Mouse (Mus musculus) limb, embryonic 10.5 days (tissue): Measurements from ENCODE around the gene Pfkfb4. TPM values are rescaled to one million over a fixed set of nuclear protein-coding genes. Genes with fewer than 3 reads are reported as not detected.

Experiments
- DNase-seq: peaks from one replicate; pipeline ENCODE4 v3.0.0-alpha.2; 2017; ENCODE audit warnings: low spot score
- H3K27ac ChIP-seq: fragments of 300-500 bp; sonication (generic); 2 replicates; pipeline ENCODE4 v1.5.1; 2016; ENCODE audit warnings: mild to moderate bottlenecking
- H3K27me3 ChIP-seq: fragments of 300-500 bp; sonication (generic); 2 replicates; pipeline ENCODE4 v1.6.1; 2016; ENCODE audit warnings: low read depth, mild to moderate bottlenecking; ENCODE audit not compliant: poor library complexity, severe bottlenecking
- H3K36me3 ChIP-seq: fragments of 300-500 bp; sonication (generic); 2 replicates; pipeline ENCODE4 v1.6.1; 2016; ENCODE audit warnings: mild to moderate bottlenecking, moderate library complexity
- H3K4me1 ChIP-seq: fragments of 300-500 bp; sonication (generic); 2 replicates; pipeline ENCODE4 v1.6.1; 2016
- H3K4me3 ChIP-seq: fragments of 300-500 bp; sonication (generic); 2 replicates; pipeline ENCODE4 v1.5.1; 2016; ENCODE audit warnings: mild to moderate bottlenecking, moderate library complexity
- H3K9me3 ChIP-seq: fragments of 300-500 bp; sonication (generic); replicated peaks from 2 replicates; pipeline ENCODE4 v1.6.1; 2016; ENCODE audit warnings: mild to moderate bottlenecking
- WGBS: fragments of 180-500 bp; shearing (Covaris S2); methylation state at CpG from one replicate; pipeline ENCODE4 v1.1.7; 2016; 5-methylcytosine and 5-hydroxymethylcytosine counted together
- polyA plus RNA-seq: library from polyadenylated mRNA; unstranded; fragments of >200 nt; fragmentation: Nextera tagmentation; extraction: Ambion mirVana; gene quantifications from 2 replicates; pipeline ENCODE4 v1.2.1, GENCODE M21; 2016

The Pfkfb4 gene
- polyA plus RNA-seq, 1 experiment from 2014 or later, result 14.6 TPM

GRCm38 (mm10) chr9:109049316-109049715 lies 57.7 kb downstream of the Pfkfb4 start:
- H3K4me1 ChIP-seq, result peaks cover 5% of the 10 kb centered on the region
- H3K9me3 ChIP-seq, result no peaks in the 10 kb centered on the region
- DNase-seq, result no peak
- no peak overlapping the region for H3K27ac ChIP-seq
- no peak overlapping the region for H3K4me3 ChIP-seq
- H3K27me3 ChIP-seq, result no peaks in the 10 kb centered on the region
- H3K36me3 ChIP-seq, result peaks cover 35% of the 10 kb centered on the region
- 89% methylated on average over 7 of the region's 7 CpGs for WGBS

DNA sequence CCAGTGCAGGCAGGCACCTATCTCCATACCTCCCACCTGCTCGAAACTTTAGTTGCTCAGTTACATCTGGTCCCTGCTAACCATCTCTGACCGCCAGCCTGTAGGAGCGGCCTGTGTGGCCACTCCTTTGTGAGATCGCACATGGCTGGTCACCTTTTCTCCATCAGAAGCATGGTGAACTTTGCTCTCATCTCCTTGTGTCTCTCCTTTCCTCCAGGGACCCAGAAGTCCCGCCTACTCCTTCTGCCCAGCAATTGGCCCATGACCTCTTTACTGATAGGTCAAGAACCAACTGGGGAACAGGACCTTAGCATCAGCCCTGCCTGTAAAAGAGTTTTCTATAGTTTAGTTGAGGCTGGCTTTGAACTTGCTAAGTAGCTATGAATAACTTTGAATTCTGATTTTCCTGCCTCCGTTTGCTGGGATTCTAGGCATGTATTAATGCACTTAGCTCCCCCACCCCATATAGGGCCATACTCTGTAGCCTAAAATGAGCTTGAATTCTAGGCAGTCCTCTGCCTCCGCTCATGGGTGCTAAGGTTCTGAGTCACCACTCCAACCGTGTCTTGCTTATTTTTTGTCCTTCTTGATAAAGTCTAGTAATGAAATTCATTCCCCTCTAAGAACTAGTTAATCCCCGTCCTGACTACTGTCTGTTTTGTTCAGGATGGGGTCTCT lies 58.6 kb downstream of the Pfkfb4 start:
- Histone ChIP-seq H3K27me3 (no peaks in the 10 kb centered on the region), H3K36me3 (peaks cover 38% of the 10 kb centered on the region), H3K4me1 (peaks cover 13% of the 10 kb centered on the region), H3K9me3 (no peaks in the 10 kb centered on the region), H3K4me3 (no peak overlapping the region), H3K27ac (no peak overlapping the region)
- 84% methylated on average over 9 of the region's 9 CpGs for WGBS
- DNase-seq, result no peak

GRCm38 (mm10) chr9:109050674-109050997 lies 59.1 kb downstream of the Pfkfb4 start:
- Histone ChIP-seq H3K4me1 (peaks cover 16% of the 10 kb centered on the region), H3K27ac (no peak overlapping the region), H3K27me3 (no peaks in the 10 kb centered on the region), H3K4me3 (no peak overlapping the region), H3K9me3 (no peaks in the 10 kb centered on the region), H3K36me3 (peaks cover 39% of the 10 kb centered on the region)
- DNase-seq, result no peak
- 80% methylated on average over 3 of the region's 3 CpGs for WGBS

GRCm38 (mm10) chr9:109051011-109051501 lies 59.5 kb downstream of the Pfkfb4 start:
- H3K36me3 ChIP-seq, result peaks cover 43% of the 10 kb centered on the region
- no peak for DNase-seq
- 92% methylated on average over 13 of the region's 13 CpGs for WGBS

GRCm38 (mm10) chr9:109051651-109052489 lies 60.3 kb downstream of the Pfkfb4 start:
- H3K36me3 ChIP-seq, result peaks cover 52% of the 10 kb centered on the region
- 91% methylated on average over 10 of the region's 10 CpGs for WGBS
- H3K27ac ChIP-seq, result no peak overlapping the region

More at GRCm38 (mm10) chr9:109051011-109051501, 59.5 kb downstream of the Pfkfb4 start:
- Histone ChIP-seq H3K27me3 (no peaks in the 10 kb centered on the region), H3K9me3 (no peaks in the 10 kb centered on the region), H3K4me3 (no peak overlapping the region), H3K27ac (no peak overlapping the region), H3K4me1 (peaks cover 16% of the 10 kb centered on the region)

GRCm38 (mm10) chr9:109052490-109053260 lies 61.1 kb downstream of the Pfkfb4 start:
- Histone ChIP-seq H3K27me3 (no peaks in the 10 kb centered on the region), H3K9me3 (no peaks in the 10 kb centered on the region), H3K4me3 (no peak overlapping the region), H3K4me1 (peaks cover 16% of the 10 kb centered on the region), H3K36me3 (peaks cover 60% of the 10 kb centered on the region), H3K27ac (0 out of 2 replicates have a peak overlapping the region, but pooled peaks have one; percentile 3)
- DNase-seq, result no peak
- 92% methylated on average over 9 of the region's 9 CpGs for whole genome bisulfite sequencing

More at GRCm38 (mm10) chr9:109051651-109052489, 60.3 kb downstream of the Pfkfb4 start:
- no peak for DNase-seq
- Histone ChIP-seq H3K9me3 (no peaks in the 10 kb centered on the region), H3K4me3 (no peak overlapping the region), H3K4me1 (peaks cover 16% of the 10 kb centered on the region), H3K27me3 (no peaks in the 10 kb centered on the region)

GRCm38 (mm10) chr9:109053366-109053765 lies 61.8 kb downstream of the Pfkfb4 start:
- H3K4me1 ChIP-seq, result peaks cover 16% of the 10 kb centered on the region
- no peak for DNase-seq
- H3K27ac ChIP-seq, result 0 out of 2 replicates have a peak overlapping the region, but pooled peaks have one; percentile 3
- H3K4me3 ChIP-seq, result no peak overlapping the region
- WGBS, result 88% methylated on average over 3 of the region's 3 CpGs
- H3K9me3 ChIP-seq, result no peaks in the 10 kb centered on the region
- H3K27me3 ChIP-seq, result no peaks in the 10 kb centered on the region
- H3K36me3 ChIP-seq, result peaks cover 63% of the 10 kb centered on the region

- H3K27me3 ChIP-seq, result no peaks in the 10 kb centered on the region
- H3K9me3 ChIP-seq, result no peaks in the 10 kb centered on the region
- H3K36me3 ChIP-seq, result peaks cover 64% of the 10 kb centered on the region
- H3K4me1 ChIP-seq, result peaks cover 20% of the 10 kb centered on the region
- DNase-seq, result no peak
- no peak overlapping the region for H3K4me3 ChIP-seq
- WGBS, result 84% methylated on average over 6 of the region's 6 CpGs
- no peak overlapping the region for H3K27ac ChIP-seq
These were observed 62.3 kb downstream of the Pfkfb4 start for GRCm38 (mm10) chr9:109053851-109054250.

DNA sequence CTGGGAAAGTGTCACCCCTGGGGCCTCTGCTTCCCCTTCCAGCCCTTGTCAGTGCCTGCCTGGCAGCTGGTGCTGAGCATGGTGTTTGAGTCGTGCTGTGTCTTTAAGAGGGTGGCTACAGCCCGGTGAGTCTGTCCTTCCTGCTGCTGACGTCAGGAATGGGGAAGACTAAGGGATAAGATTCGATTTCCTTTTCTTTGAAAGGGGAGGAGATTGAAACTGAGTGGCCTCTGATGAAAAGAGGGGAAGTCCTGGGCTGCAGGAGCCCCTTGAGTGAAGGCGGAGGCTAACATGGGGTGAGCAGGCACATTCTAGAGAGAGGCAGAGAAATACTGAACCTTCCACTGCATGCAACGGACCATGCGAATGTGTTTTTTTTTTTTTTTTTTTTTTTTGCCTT lies 63.1 kb downstream of the Pfkfb4 start:
- H3K9me3 ChIP-seq, result no peaks in the 10 kb centered on the region
- H3K36me3 ChIP-seq, result peaks cover 66% of the 10 kb centered on the region
- peaks cover 29% of the 10 kb centered on the region for H3K4me1 ChIP-seq
- 5% methylated on average over 7 of the region's 7 CpGs for WGBS
- peak overlapping the region; percentile 72 for H3K27ac ChIP-seq
- no peak for DNase-seq
- H3K4me3 ChIP-seq, result 0 out of 2 replicates have a peak overlapping the region, but pooled peaks have one; percentile 21
- no peaks in the 10 kb centered on the region for H3K27me3 ChIP-seq

DNA sequence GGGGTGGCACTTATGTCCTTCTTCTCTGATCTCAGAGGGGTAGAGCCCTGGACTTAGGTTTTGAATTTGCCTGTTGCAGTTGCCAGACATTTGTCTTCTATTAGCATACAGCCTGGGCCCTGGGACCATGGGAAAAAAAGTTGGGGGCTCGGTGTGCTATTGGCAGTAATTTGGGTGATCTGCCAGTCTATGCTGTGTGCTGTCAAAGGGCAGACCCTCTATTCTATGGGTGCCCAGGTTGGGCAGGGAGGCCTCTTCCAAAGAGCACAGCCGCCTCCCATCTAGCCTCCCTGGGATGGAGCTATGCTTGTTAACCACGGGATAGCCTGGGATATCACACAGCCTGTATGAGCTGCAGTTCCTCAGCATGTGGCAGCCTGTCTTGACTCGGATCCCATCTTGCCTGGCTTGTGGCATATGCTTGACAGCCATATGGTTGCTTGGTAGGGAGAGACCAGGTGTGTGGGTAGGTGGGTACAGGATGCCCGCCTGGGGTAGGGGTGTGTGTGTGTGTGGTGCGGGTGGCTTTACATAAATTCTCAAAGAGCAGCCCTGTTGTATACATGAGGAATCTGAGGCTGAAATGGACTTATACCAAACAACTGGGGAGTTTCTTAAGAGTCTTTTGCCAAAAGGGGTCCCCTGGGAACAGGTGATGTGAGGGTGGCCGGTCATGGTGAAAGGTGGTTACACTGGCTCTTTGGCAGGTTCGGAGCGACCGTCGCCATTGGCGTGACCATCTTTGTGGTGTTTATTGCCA lies 63.9 kb downstream of the Pfkfb4 start:
- Histone ChIP-seq H3K36me3 (peaks cover 67% of the 10 kb centered on the region), H3K9me3 (no peaks in the 10 kb centered on the region), H3K27ac (peak overlapping the region; percentile 72), H3K4me3 (0 out of 2 replicates have a peak overlapping the region, but pooled peaks have one; percentile 21), H3K27me3 (no peaks in the 10 kb centered on the region), H3K4me1 (peaks cover 34% of the 10 kb centered on the region)
- DNase-seq, result no peak
- 89% methylated on average over 12 of the region's 12 CpGs for WGBS

DNA sequence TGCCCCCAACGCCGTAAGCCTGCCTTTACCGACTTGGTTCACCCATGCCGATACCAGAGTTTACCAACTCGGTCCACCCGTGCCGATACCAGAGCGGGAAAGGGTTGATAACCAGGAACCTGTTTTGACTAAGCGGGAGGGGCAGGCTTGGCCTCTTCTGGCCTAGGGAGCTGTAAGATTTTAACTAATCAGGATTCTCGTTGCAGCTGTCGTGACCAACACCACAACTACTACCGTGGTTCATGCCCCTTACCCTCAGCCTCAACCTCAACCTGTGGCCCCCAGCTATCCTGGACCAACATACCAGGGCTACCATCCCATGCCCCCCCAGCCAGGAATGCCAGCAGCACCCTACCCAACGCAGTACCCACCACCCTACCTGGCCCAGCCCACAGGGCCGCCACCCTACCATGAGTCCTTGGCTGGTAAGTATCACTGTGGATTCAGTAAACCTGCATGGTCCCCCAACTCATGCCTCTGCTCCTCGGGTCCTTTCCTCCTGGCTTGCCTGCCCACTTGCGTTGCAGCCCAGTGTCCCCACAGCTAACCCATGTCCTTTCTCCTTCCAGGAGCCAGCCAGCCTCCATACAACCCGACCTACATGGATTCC lies 64.6 kb downstream of the Pfkfb4 start:
- Histone ChIP-seq H3K9me3 (no peaks in the 10 kb centered on the region), H3K4me3 (no peak overlapping the region)

GRCm38 (mm10) chr9:109056916-109057315 lies 65.3 kb downstream of the Pfkfb4 start:
- H3K27me3 ChIP-seq, result no peaks in the 10 kb centered on the region
- no peaks in the 10 kb centered on the region for H3K9me3 ChIP-seq
- 92% methylated on average over 4 of the region's 4 CpGs for WGBS
- peaks cover 34% of the 10 kb centered on the region for H3K4me1 ChIP-seq
- no peak for DNase-seq
- H3K27ac ChIP-seq, result no peak overlapping the region
- peaks cover 72% of the 10 kb centered on the region for H3K36me3 ChIP-seq
- H3K4me3 ChIP-seq, result no peak overlapping the region

More for the DNA sequence above, 64.6 kb downstream of the Pfkfb4 start:
- no peak for DNase-seq
- 93% methylated on average over 17 of the region's 17 CpGs for WGBS
- Histone ChIP-seq H3K4me1 (peaks cover 34% of the 10 kb centered on the region), H3K36me3 (peaks cover 75% of the 10 kb centered on the region), H3K27me3 (no peaks in the 10 kb centered on the region), H3K27ac (no peak overlapping the region)
